Mouse (Mus musculus): ENCODE measurements around the gene Bsph1. TPM values are rescaled to one million over a fixed set of nuclear protein-coding genes. Genes with fewer than 3 reads are reported as not detected.

Bsph1 gene
- not detected in 2 replicates for polyA plus RNA-seq (2012; rRNA removed)

GRCm38 (mm10) chr7:13450541-13450940 is at the start of gene Bsph1:
TSS of gene Bsph1 (plus strand) at chr7:13450841.

Other genes starting within 250 kb of the Bsph1 start
- gene Vmn1r89, start 237.8 kb upstream of the Bsph1 start, polyA plus RNA-seq (2012; rRNA removed), result not detected in 2 replicates
- 10.6 and 15.3 TPM in 2 replicates for gene Lig1, start 173.6 kb upstream of the Bsph1 start, polyA plus RNA-seq (2012; rRNA removed)
- gene Zswim9, start 172.1 kb upstream of the Bsph1 start, polyA plus RNA-seq (2012; rRNA removed), result 5.8 and 5.9 TPM in 2 replicates
- gene Pla2g4c, start 126.2 kb upstream of the Bsph1 start, polyA plus RNA-seq (2012; rRNA removed), result 3.1 and 4.4 TPM in 2 replicates
- not detected in 2 replicates for gene Cabp5, start 52.7 kb upstream of the Bsph1 start, polyA plus RNA-seq (2012; rRNA removed)
- not detected in 2 replicates for gene Bsph2, start 120.2 kb downstream of the Bsph1 start, polyA plus RNA-seq (2012; rRNA removed)
- not detected in 2 replicates for gene Sult2a5, start 173.1 kb downstream of the Bsph1 start, polyA plus RNA-seq (2012; rRNA removed)